Mouse (Mus musculus) thymus, postnatal 36 days (tissue): ENCODE data around the gene Gm49358.

Experiments
- DNase-seq, 2 experiments: peaks; one replicate each; pipeline ENCODE4 v3.0.0; 2022; ENCODE audit warnings: mixed read lengths in 2 of 2

Gm49358 gene

GRCm38 (mm10) chr10:86878721-86879120 lies 114.9 kb downstream of the Gm49358 start:
- DNase-seq: no peak

- no peak for DNase-seq
These were observed 116.5 kb downstream of the Gm49358 start for GRCm38 (mm10) chr10:86880071-86880806.

GRCm38 (mm10) chr10:86881448-86881847 lies 117.7 kb downstream of the Gm49358 start:
- no peak for DNase-seq
